Mouse (Mus musculus) small intestine, adult 2 months (tissue): Measurements from ENCODE around the gene Elmo1.

Experiments
- CTCF ChIP-seq: fragments of 200-500 bp; IDR thresholded peaks from 2 replicates; pipeline ENCODE4 v1.5.1; 2012; ENCODE audit warnings: low read depth, mild to moderate bottlenecking, control low read depth, inconsistent platforms, low read length, moderate library complexity, mixed read lengths; ENCODE audit not compliant: insufficient replicate concordance, insufficient read length; ENCODE audit errors: extremely low read depth
- POLR2A ChIP-seq: fragments of 200-500 bp; IDR thresholded peaks from 2 replicates; pipeline ENCODE4 v1.6.1; 2012; ENCODE audit warnings: low read depth, mild to moderate bottlenecking, control low read depth, inconsistent platforms, low read length, moderate library complexity

GRCm38 (mm10) chr13:20061031-20061430, 29.4 kb upstream of the Elmo1 start:
- TF ChIP-seq CTCF: no peak
- TF ChIP-seq POLR2A: no peak
